In the genomic region with DNA sequence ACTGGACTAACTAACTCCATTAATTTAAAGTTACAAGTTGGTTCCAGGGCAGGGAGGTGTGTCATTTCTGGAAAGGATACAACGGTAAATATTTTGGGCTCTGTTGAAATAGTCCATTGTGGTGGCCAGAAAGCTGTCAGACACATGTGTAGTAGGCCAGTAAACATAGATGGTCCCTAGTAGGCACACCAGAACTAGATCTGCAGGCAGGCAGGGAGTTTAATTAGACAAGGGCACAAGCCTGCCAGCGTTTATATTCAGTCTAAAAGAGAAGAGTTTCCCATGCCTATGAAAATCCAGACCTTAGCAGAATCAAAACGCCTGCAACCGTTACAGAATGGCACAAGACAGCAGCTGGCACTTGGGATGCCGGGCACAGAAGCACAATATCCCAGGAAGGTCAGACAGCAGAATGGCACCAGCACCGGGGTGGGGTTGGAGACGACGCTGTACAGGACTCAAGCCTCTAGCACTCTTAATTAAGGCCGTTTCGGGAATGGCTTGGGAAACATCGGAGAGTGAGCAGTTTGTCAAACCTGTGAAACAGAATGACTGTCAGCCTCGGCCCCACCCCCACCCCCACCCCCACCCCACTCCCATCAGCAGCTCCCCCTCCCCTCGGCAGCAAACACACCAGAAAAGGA, we compare ENCODE assay signal across 8 mouse cellular contexts.
DNase-seq lines count a peak whose midpoint lies in the region; ATAC-seq and TF ChIP-seq lines count a peak whose summit lies in the region.

No protein-coding gene starts in this region.

- DNase-seq in heart, adult 9 months (ENCODE audit: low spot score in 2 of 2): no peak
- peak; percentile 74 for DNase-seq in brain, embryonic 14.5 days (ENCODE audit: low read depth)
- peak; percentile 32 for DNase-seq in forebrain, postnatal 0 days
- DNase-seq in midbrain, embryonic 11.5 days (ENCODE audit: low spot score, missing footprints): no peak
- no peak for DNase-seq in urinary bladder, adult 2 months (ENCODE audit: low spot score)
- DNase-seq in right cerebral cortex, postnatal 14 days: no peak
- DNase-seq in cerebellum, adult 9-10 months: no peak

- no peak for TF ChIP-seq CTCF in brain, embryonic 14.5 days (IDR thresholded peaks at IDR 0.05; ENCODE audit: borderline replicate concordance, extremely low read depth, insufficient read depth, insufficient read length)
- no peak for TF ChIP-seq CTCF in forebrain, postnatal 0 days (IDR thresholded peaks at IDR 0.05; ENCODE audit: low read depth)

- H3K4me3 ChIP-seq in heart, embryonic 11.5 days (ENCODE audit: low read depth, low read length): no peak overlapping the region
- 0 out of 2 replicates have a peak overlapping the region, but pooled peaks have one; percentile 8 for H3K4me3 ChIP-seq in forebrain, postnatal 0 days (ENCODE audit: low read depth, low read length)
- no peak overlapping the region for H3K4me3 ChIP-seq in midbrain, embryonic 11.5 days (ENCODE audit: low read depth, low read length)

- no peaks in the 10 kb centered on the region for H3K4me1 ChIP-seq in heart, embryonic 11.5 days (ENCODE audit: control insufficient read depth, insufficient read depth, low read length)
- H3K4me1 ChIP-seq in forebrain, postnatal 0 days (ENCODE audit: insufficient read depth): no peaks in the 10 kb centered on the region
- H3K4me1 ChIP-seq in midbrain, embryonic 11.5 days (ENCODE audit: control insufficient read depth, insufficient read depth, low read length): no peaks in the 10 kb centered on the region; the same call in 1 of the 2 replicates

- no peak overlapping the region for H3K9ac ChIP-seq in heart, embryonic 11.5 days (ENCODE audit: low read depth, low read length)
- no peak overlapping the region for H3K9ac ChIP-seq in forebrain, postnatal 0 days
- H3K9ac ChIP-seq in midbrain, embryonic 11.5 days (ENCODE audit: low read length): no peak overlapping the region

- no peak for TF ChIP-seq POLR2A in brain, embryonic 14.5 days (IDR thresholded peaks at IDR 0.05; ENCODE audit: borderline replicate concordance, extremely low read depth, insufficient read depth, insufficient read length, poor library complexity, severe bottlenecking)

- H3K4me2 ChIP-seq in heart, embryonic 11.5 days: peak overlapping the region; percentile 46
- H3K4me2 ChIP-seq in forebrain, postnatal 0 days (ENCODE audit: low read depth): peak overlapping the region; percentile 42
- peak overlapping the region; percentile 26; the same call in 1 of the 2 replicates for H3K4me2 ChIP-seq in midbrain, embryonic 11.5 days

- no peaks in the 10 kb centered on the region for H3K36me3 ChIP-seq in heart, embryonic 11.5 days (ENCODE audit: control insufficient read depth, insufficient read depth, low read length)
- no peaks in the 10 kb centered on the region for H3K36me3 ChIP-seq in forebrain, postnatal 0 days (ENCODE audit: insufficient read depth)
- no peaks in the 10 kb centered on the region for H3K36me3 ChIP-seq in midbrain, embryonic 11.5 days (ENCODE audit: control insufficient read depth, insufficient read depth, low read length)

- no peaks in the 10 kb centered on the region for H3K9me3 ChIP-seq in heart, embryonic 11.5 days (replicated peaks; ENCODE audit: control insufficient read depth, low read length)
- 0 out of 2 replicates have a peak, but pooled peaks cover 3% of the 10 kb centered on the region for H3K9me3 ChIP-seq in forebrain, postnatal 0 days (ENCODE audit: low read length)
- no peaks in the 10 kb centered on the region; the same call in 1 of the 2 replicates for H3K9me3 ChIP-seq in midbrain, embryonic 11.5 days (ENCODE audit: control insufficient read depth, low read length)

- no peak overlapping the region for H3K27ac ChIP-seq in heart, embryonic 11.5 days (ENCODE audit: low read depth, low read length)
- H3K27ac ChIP-seq in forebrain, postnatal 0 days (ENCODE audit: low read depth, low read length): no peak overlapping the region
- H3K27ac ChIP-seq in midbrain, embryonic 11.5 days (ENCODE audit: low read depth, low read length): no peak overlapping the region

- ATAC-seq in heart, embryonic 11.5 days (replicated peaks; ENCODE audit: insufficient number of reproducible peaks, low FRiP score, low TSS enrichment): no peak
- peak; percentile 71 for ATAC-seq in forebrain, postnatal 0 days
- ATAC-seq in midbrain, embryonic 11.5 days (ENCODE audit: low FRiP score): peak; percentile 64; the same call in 1 of the 2 replicates

- 31% methylated on average over 13 of the region's 13 CpGs for whole genome bisulfite sequencing in heart, embryonic 11.5 days (ENCODE audit: insufficient replicate concordance)
- WGBS in forebrain, postnatal 0 days: 9% methylated on average over 13 of the region's 13 CpGs
- WGBS in midbrain, embryonic 11.5 days: 27% methylated on average over 13 of the region's 13 CpGs

- H3K27me3 ChIP-seq in heart, embryonic 11.5 days (ENCODE audit: control insufficient read depth, insufficient read depth, low read length): no peaks in the 10 kb centered on the region
- no peaks in the 10 kb centered on the region for H3K27me3 ChIP-seq in forebrain, postnatal 0 days (ENCODE audit: insufficient read depth, low read length)
- H3K27me3 ChIP-seq in midbrain, embryonic 11.5 days (ENCODE audit: control insufficient read depth, insufficient read depth, low read length): peaks cover 17% of the 10 kb centered on the region

Comparison
In these comparisons a context has a peak if more than half of its experiments do, and no peak if none do; other contexts are left out.
1. DNase-seq: peak in brain, embryonic 14.5 days (single experiment) and forebrain, postnatal 0 days (single experiment); none in heart, adult 9 months (0 of 2), midbrain, embryonic 11.5 days (single experiment), urinary bladder, adult 2 months (single experiment), right cerebral cortex, postnatal 14 days (single experiment) and cerebellum, adult 9-10 months (single experiment).
2. Peak in every context shown above with its lines, with median percentiles within 50 percentile points of each other: H3K4me2 ChIP-seq.